Mouse (Mus musculus) kidney, postnatal 0 days (tissue): ENCODE data around the gene Samd7. TPM values are rescaled to one million over a fixed set of nuclear protein-coding genes. Genes with fewer than 3 reads are reported as not detected.
"Not testable (repeated sequence)": the region's sequence is repeated elsewhere in the genome, so short reads cannot be mapped to it uniquely, and the experiment has no call there.

Source experiments
- ATAC-seq: fragments of 200-750 bp; cut with Nextera tagmentation; replicated peaks from 2 replicates; pipeline ENCODE4 v1.8.0; 2017; ENCODE audit warnings: low read depth, moderate number of reproducible peaks, moderate TSS enrichment, moderate library complexity; ENCODE audit not compliant: low FRiP score
- DNase-seq: peaks from one replicate; pipeline ENCODE4 v3.0.0-alpha.2; 2016; ENCODE audit warnings: low spot score
- H3K27ac ChIP-seq: fragments of 300-500 bp; sonication (generic); 2 replicates; pipeline ENCODE4 v1.5.1; 2014; ENCODE audit warnings: mild to moderate bottlenecking
- H3K27me3 ChIP-seq: fragments of 300-500 bp; sonication (generic); 2 replicates; pipeline ENCODE4 v1.6.1; 2014; ENCODE audit warnings: low read length, mixed read lengths; ENCODE audit not compliant: insufficient read depth
- H3K36me3 ChIP-seq: fragments of 300-500 bp; sonication (generic); 2 replicates; pipeline ENCODE4 v1.6.1; 2014; ENCODE audit warnings: low read length, mixed read lengths; ENCODE audit not compliant: insufficient read depth
- H3K4me1 ChIP-seq: fragments of 300-500 bp; sonication (generic); replicated peaks from 2 replicates; pipeline ENCODE4 v1.6.1; 2014; ENCODE audit warnings: antibody characterized with exemption, low read length, mixed read lengths; ENCODE audit not compliant: insufficient read depth
- H3K4me2 ChIP-seq: fragments of 300-500 bp; sonication (generic); 2 replicates; pipeline ENCODE4 v1.6.1; 2014; ENCODE audit warnings: mild to moderate bottlenecking, low read length, moderate library complexity, mixed read lengths
- H3K4me3 ChIP-seq: fragments of 300-500 bp; sonication (generic); replicated peaks from 2 replicates; pipeline ENCODE4 v1.5.1; 2014; ENCODE audit warnings: low read depth, low read length
- H3K9ac ChIP-seq: fragments of 300-500 bp; sonication (generic); 2 replicates; pipeline ENCODE4 v1.6.1; 2014; ENCODE audit warnings: low read depth, low read length
- H3K9me3 ChIP-seq: fragments of 300-500 bp; sonication (generic); replicated peaks from 2 replicates; pipeline ENCODE4 v1.6.1; 2016; ENCODE audit warnings: low read length, inconsistent platforms, mixed read lengths
- CTCF ChIP-seq: IDR thresholded peaks from 2 replicates; pipeline ENCODE4 v1.5.1; 2016; ENCODE audit warnings: antibody characterized with exemption, low read depth, mild to moderate bottlenecking, moderate library complexity
- WGBS: fragments of 180-500 bp; shearing (Covaris S2); extraction: QIAGEN DNeasy Blood & Tissue Kit; methylation state at CpG from one replicate; pipeline ENCODE4 v1.1.7; 2014; 5-methylcytosine and 5-hydroxymethylcytosine counted together
- polyA plus RNA-seq: library from polyadenylated mRNA; unstranded; fragments of >200 nt; fragmentation: Nextera tagmentation; extraction: Ambion mirVana; gene quantifications from 2 replicates; pipeline ENCODE4 v1.2.1, GENCODE M21; 2015

Gene Samd7
- not detected in 2 replicates for polyA plus RNA-seq

GRCm38 (mm10) chr3:30746006-30746405 is at the start of gene Samd7:
Gene Samd7, plus strand, starts transcription at chr3:30746293.
- H3K27ac ChIP-seq: no peak within 1 kb of the TSS
- H3K4me1 ChIP-seq: no peaks in the 10 kb centered on the region
- no peak for ATAC-seq
- H3K36me3 ChIP-seq: no peaks in the 10 kb centered on the region
- no peak within 1 kb of the TSS for H3K9ac ChIP-seq
- no peak for DNase-seq
- no peak within 1 kb of the TSS for H3K4me3 ChIP-seq
- H3K4me2 ChIP-seq: no peak within 1 kb of the TSS
- WGBS: 84% methylated on average over 7 of the region's 7 CpGs
- H3K27me3 ChIP-seq: no peaks in the 10 kb centered on the region
- no peaks in the 10 kb centered on the region for H3K9me3 ChIP-seq
- TF ChIP-seq CTCF: no peak

- peak; percentile 95 for TF ChIP-seq CTCF
- H3K4me2 ChIP-seq: no peak overlapping the region
- WGBS: 6% methylated on average over 2 of the region's 2 CpGs
- H3K27me3 ChIP-seq: no peaks in the 10 kb centered on the region
- no peaks in the 10 kb centered on the region for H3K4me1 ChIP-seq
- peak; percentile 87 for DNase-seq
- ATAC-seq: peak; percentile 74
- no peak overlapping the region for H3K27ac ChIP-seq
- H3K4me3 ChIP-seq: no peak overlapping the region
- no peaks in the 10 kb centered on the region for H3K36me3 ChIP-seq
- no peak overlapping the region for H3K9ac ChIP-seq
- no peaks in the 10 kb centered on the region for H3K9me3 ChIP-seq
These were observed 49.7 kb upstream of the Samd7 start for GRCm38 (mm10) chr3:30696346-30696745.

- ATAC-seq: no peak
- H3K9me3 ChIP-seq: no peaks in the 10 kb centered on the region
- no peak overlapping the region for H3K9ac ChIP-seq
- DNase-seq: no peak
- no peaks in the 10 kb centered on the region for H3K36me3 ChIP-seq
- no peak overlapping the region for H3K4me2 ChIP-seq
- H3K27me3 ChIP-seq: no peaks in the 10 kb centered on the region
- 0 out of 2 replicates have a peak overlapping the region, but pooled peaks have one; percentile 42 for H3K27ac ChIP-seq
- TF ChIP-seq CTCF: no peak
- WGBS: 31% methylated on average over 4 of the region's 4 CpGs
- H3K4me1 ChIP-seq: no peaks in the 10 kb centered on the region
- no peak overlapping the region for H3K4me3 ChIP-seq
These were observed 48.2 kb upstream of the Samd7 start for GRCm38 (mm10) chr3:30697891-30698290.

GRCm38 (mm10) chr3:30699711-30700505 is 46.2 kb upstream of the Samd7 start, which contains the start of gene Lrrc31:
Gene Lrrc31, minus strand, starts transcription at chr3:30699843.
- 73% methylated on average over 6 of the region's 6 CpGs for WGBS
- not testable (repeated sequence) for H3K4me3 ChIP-seq, H3K9me3 ChIP-seq, H3K36me3 ChIP-seq, H3K4me1 ChIP-seq, DNase-seq, H3K9ac ChIP-seq, H3K27ac ChIP-seq, H3K27me3 ChIP-seq, H3K4me2 ChIP-seq, ATAC-seq

GRCm38 (mm10) chr3:30705977-30706376 is 40.1 kb upstream of the Samd7 start:
- TF ChIP-seq CTCF: no peak
- H3K27me3 ChIP-seq: no peaks in the 10 kb centered on the region
- H3K9me3 ChIP-seq: no peaks in the 10 kb centered on the region
- H3K27ac ChIP-seq: no peak overlapping the region
- no peak overlapping the region for H3K4me2 ChIP-seq
- no peaks in the 10 kb centered on the region for H3K4me1 ChIP-seq
- ATAC-seq: no peak
- no peak overlapping the region for H3K4me3 ChIP-seq
- DNase-seq: no peak
- 91% methylated on average over 3 of the region's 3 CpGs for WGBS
- no peaks in the 10 kb centered on the region for H3K36me3 ChIP-seq
- no peak overlapping the region for H3K9ac ChIP-seq

- ATAC-seq: no peak
These were observed 39.3 kb upstream of the Samd7 start for GRCm38 (mm10) chr3:30706614-30707276.

More at GRCm38 (mm10) chr3:30706614-30707276, 39.3 kb upstream of the Samd7 start:
- Histone ChIP-seq H3K4me1 (no peaks in the 10 kb centered on the region), H3K9me3 (no peaks in the 10 kb centered on the region), H3K36me3 (no peaks in the 10 kb centered on the region), H3K27me3 (no peaks in the 10 kb centered on the region), H3K4me2 (no peak overlapping the region), H3K9ac (no peak overlapping the region), H3K27ac (no peak overlapping the region), H3K4me3 (no peak overlapping the region)
- WGBS: 67% methylated on average over 4 of the region's 4 CpGs
- DNase-seq: no peak
- no peak for TF ChIP-seq CTCF
